Mouse (Mus musculus): ENCODE results near the gene Erc1. TPM values are rescaled to one million over a fixed set of nuclear protein-coding genes. Genes with fewer than 3 reads are reported as not detected.

Gene Erc1
- total and polyA plus RNA-seq, 2 experiments from 2014 or later = 43.3 to 83.3 TPM

GRCm38 (mm10) chr6:119808726-119809505, 39.1 kb downstream of the Erc1 start:
- DNase-seq (no peak), ATAC-seq (no peak)
- WGBS = 85% methylated on average over 2 of the region's 2 CpGs
- Histone ChIP-seq H3K4me2 (ENCODE audit: low read depth) (no peak overlapping the region), H3K27ac (ENCODE audit: low read depth, low read length) (no peak overlapping the region), H3K9me3 (ENCODE audit: low read length) (no peaks in the 10 kb centered on the region), H3K4me3 (ENCODE audit: low read depth, low read length) (no peak overlapping the region), H3K27me3 (ENCODE audit: insufficient read depth, low read length) (no peaks in the 10 kb centered on the region), H3K36me3 (ENCODE audit: insufficient read depth) (no peaks in the 10 kb centered on the region; the same call in 1 of the 2 replicates), H3K9ac (no peak overlapping the region), H3K4me1 (ENCODE audit: insufficient read depth) (no peaks in the 10 kb centered on the region)
- no peak for TF ChIP-seq CTCF (IDR thresholded peaks at IDR 0.05; ENCODE audit: low read depth)

DNA sequence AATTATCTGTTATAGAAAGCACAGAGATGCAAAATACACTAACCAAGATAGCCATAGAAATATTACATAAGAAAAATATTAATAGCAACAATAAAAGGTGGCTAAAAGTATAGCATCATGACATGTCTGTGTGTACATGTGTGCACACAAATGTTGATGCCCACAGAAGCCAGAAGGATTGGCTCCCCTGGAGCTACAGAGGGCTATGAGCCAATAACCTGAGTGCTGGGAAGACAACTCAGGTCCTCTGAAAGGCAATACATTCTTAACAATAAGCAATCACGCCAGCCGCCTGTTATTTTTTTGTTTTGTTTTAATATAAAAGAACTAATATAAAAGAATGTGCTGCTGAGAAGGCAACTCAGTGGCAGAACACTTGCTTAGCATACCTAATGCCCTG, 44.7 kb downstream of the Erc1 start:
- no peak overlapping the region for H3K27ac ChIP-seq (ENCODE audit: low read depth, low read length)
- H3K4me3 ChIP-seq (ENCODE audit: low read depth, low read length) = no peak overlapping the region
- H3K4me1 ChIP-seq (ENCODE audit: insufficient read depth) = no peaks in the 10 kb centered on the region
- no peak overlapping the region for H3K9ac ChIP-seq
- H3K9me3 ChIP-seq (ENCODE audit: low read length) = no peaks in the 10 kb centered on the region
- DNase-seq (no peak), ATAC-seq (no peak)
- H3K27me3 ChIP-seq (ENCODE audit: insufficient read depth, low read length) = no peaks in the 10 kb centered on the region
- no peaks in the 10 kb centered on the region for H3K36me3 ChIP-seq (ENCODE audit: insufficient read depth)
- no peak overlapping the region for H3K4me2 ChIP-seq (ENCODE audit: low read depth)
- TF ChIP-seq CTCF (IDR thresholded peaks at IDR 0.05; ENCODE audit: low read depth) = no peak
- WGBS = 57% methylated on average over 2 of the region's 2 CpGs

- peak overlapping the region; percentile 29; the same call in 1 of the 2 replicates for H3K27ac ChIP-seq (ENCODE audit: low read depth, low read length)
- peak; percentile 62 for ATAC-seq
- H3K4me1 ChIP-seq (ENCODE audit: insufficient read depth) = no peaks in the 10 kb centered on the region
- H3K4me2 ChIP-seq (ENCODE audit: low read depth) = no peak overlapping the region
- H3K9me3 ChIP-seq (ENCODE audit: low read length) = no peaks in the 10 kb centered on the region
- H3K9ac ChIP-seq = no peak overlapping the region
- no peaks in the 10 kb centered on the region for H3K27me3 ChIP-seq (ENCODE audit: insufficient read depth, low read length)
- DNase-seq = peak; percentile 35
- 82% methylated on average over 12 of the region's 12 CpGs for WGBS
- no peaks in the 10 kb centered on the region for H3K36me3 ChIP-seq (ENCODE audit: insufficient read depth)
- no peak for TF ChIP-seq CTCF (IDR thresholded peaks at IDR 0.05; ENCODE audit: low read depth)
- H3K4me3 ChIP-seq (ENCODE audit: low read depth, low read length) = no peak overlapping the region
Observed at GRCm38 (mm10) chr6:119796911-119797486, 51.0 kb downstream of the Erc1 start.

- Histone ChIP-seq H3K27me3 (ENCODE audit: insufficient read depth, low read length) (no peaks in the 10 kb centered on the region), H3K4me2 (ENCODE audit: low read depth) (no peak overlapping the region), H3K27ac (ENCODE audit: low read depth, low read length) (no peak overlapping the region), H3K36me3 (ENCODE audit: insufficient read depth) (no peaks in the 10 kb centered on the region), H3K4me1 (ENCODE audit: insufficient read depth) (no peaks in the 10 kb centered on the region), H3K4me3 (ENCODE audit: low read depth, low read length) (no peak overlapping the region), H3K9ac (no peak overlapping the region), H3K9me3 (ENCODE audit: low read length) (no peaks in the 10 kb centered on the region)
- TF ChIP-seq CTCF (IDR thresholded peaks at IDR 0.05; ENCODE audit: low read depth) = no peak
- ATAC-seq (no peak), DNase-seq (no peak)
- WGBS = 89% methylated on average over 5 of the region's 5 CpGs
Observed at GRCm38 (mm10) chr6:119796291-119796690, 51.7 kb downstream of the Erc1 start.

DNA sequence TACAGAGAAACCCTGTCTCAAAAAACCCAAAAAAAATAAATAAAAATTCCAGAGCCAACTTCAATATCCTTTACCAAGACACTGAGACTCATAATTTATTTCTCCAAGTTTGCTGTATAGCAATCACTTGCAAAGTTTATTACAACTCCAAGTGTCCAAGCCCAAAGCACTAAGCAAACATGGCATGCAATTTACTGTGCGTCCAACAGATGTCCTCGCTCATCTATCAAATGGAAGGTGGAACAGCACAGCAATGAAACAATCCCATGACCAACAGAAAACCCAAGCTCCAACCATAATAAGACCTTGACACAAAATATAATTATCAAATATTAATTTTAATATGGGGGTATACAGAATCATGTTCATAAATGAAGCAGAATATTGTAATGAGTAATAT, 55.4 kb downstream of the Erc1 start:
- ATAC-seq (peak; percentile 66), DNase-seq (peak; percentile 72)
- Histone ChIP-seq H3K4me3 (ENCODE audit: low read depth, low read length) (no peak overlapping the region), H3K9me3 (ENCODE audit: low read length) (no peaks in the 10 kb centered on the region), H3K27ac (ENCODE audit: low read depth, low read length) (no peak overlapping the region), H3K9ac (no peak overlapping the region), H3K4me2 (ENCODE audit: low read depth) (no peak overlapping the region), H3K36me3 (ENCODE audit: insufficient read depth) (no peaks in the 10 kb centered on the region), H3K27me3 (ENCODE audit: insufficient read depth, low read length) (no peaks in the 10 kb centered on the region), H3K4me1 (ENCODE audit: insufficient read depth) (no peaks in the 10 kb centered on the region)
- 40% methylated on average over 2 of the region's 2 CpGs for WGBS
- TF ChIP-seq CTCF (IDR thresholded peaks at IDR 0.05; ENCODE audit: low read depth) = peak; percentile 83

DNA sequence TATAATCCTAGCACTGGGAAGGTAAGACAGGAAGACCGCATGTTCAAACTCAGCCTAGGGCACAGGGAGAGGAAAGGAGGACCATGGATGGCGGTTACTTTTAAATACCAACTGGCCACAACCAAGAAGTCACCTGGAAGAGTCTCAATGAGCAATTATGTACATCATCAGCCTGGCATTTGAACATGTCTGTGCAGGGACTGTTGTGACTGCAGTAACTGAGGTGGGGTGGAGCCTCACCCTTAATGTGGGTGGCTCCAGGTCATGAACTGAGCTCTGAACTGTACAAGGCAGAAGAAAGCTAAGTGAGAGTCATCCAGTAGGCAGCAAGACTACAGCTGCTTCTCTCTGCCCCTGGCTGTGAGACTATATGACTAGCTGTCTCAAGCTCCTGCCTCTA, 65.6 kb downstream of the Erc1 start:
- ATAC-seq (no peak), DNase-seq (no peak)
- WGBS = 94% methylated on average over 2 of the region's 2 CpGs
- Histone ChIP-seq H3K36me3 (ENCODE audit: insufficient read depth) (peaks cover 5% of the 10 kb centered on the region), H3K4me2 (ENCODE audit: low read depth) (no peak overlapping the region), H3K4me3 (ENCODE audit: low read depth, low read length) (no peak overlapping the region), H3K27me3 (ENCODE audit: insufficient read depth, low read length) (no peaks in the 10 kb centered on the region), H3K9ac (no peak overlapping the region), H3K9me3 (ENCODE audit: low read length) (no peaks in the 10 kb centered on the region), H3K4me1 (ENCODE audit: insufficient read depth) (no peaks in the 10 kb centered on the region), H3K27ac (ENCODE audit: low read depth, low read length) (no peak overlapping the region)
- TF ChIP-seq CTCF (IDR thresholded peaks at IDR 0.05; ENCODE audit: low read depth) = no peak

- no peaks in the 10 kb centered on the region for H3K9me3 ChIP-seq (ENCODE audit: low read length)
- H3K4me2 ChIP-seq (ENCODE audit: low read depth) = no peak overlapping the region
- ATAC-seq = no peak
- H3K36me3 ChIP-seq (ENCODE audit: insufficient read depth) = peaks cover 5% of the 10 kb centered on the region
- H3K4me1 ChIP-seq (ENCODE audit: insufficient read depth) = no peaks in the 10 kb centered on the region
- H3K4me3 ChIP-seq (ENCODE audit: low read depth, low read length) = no peak overlapping the region
- H3K9ac ChIP-seq = no peak overlapping the region
- no peaks in the 10 kb centered on the region for H3K27me3 ChIP-seq (ENCODE audit: insufficient read depth, low read length)
- no peak overlapping the region for H3K27ac ChIP-seq (ENCODE audit: low read depth, low read length)
- no peak for TF ChIP-seq CTCF (IDR thresholded peaks at IDR 0.05; ENCODE audit: low read depth)
- WGBS = 77% methylated on average over 3 of the region's 3 CpGs
- DNase-seq = no peak
Observed at GRCm38 (mm10) chr6:119781109-119781508, 66.9 kb downstream of the Erc1 start.

Data from forebrain, postnatal 0 days (tissue).